Mouse (Mus musculus): ENCODE measurements around the gene Rgs17.

The Rgs17 gene

DNA sequence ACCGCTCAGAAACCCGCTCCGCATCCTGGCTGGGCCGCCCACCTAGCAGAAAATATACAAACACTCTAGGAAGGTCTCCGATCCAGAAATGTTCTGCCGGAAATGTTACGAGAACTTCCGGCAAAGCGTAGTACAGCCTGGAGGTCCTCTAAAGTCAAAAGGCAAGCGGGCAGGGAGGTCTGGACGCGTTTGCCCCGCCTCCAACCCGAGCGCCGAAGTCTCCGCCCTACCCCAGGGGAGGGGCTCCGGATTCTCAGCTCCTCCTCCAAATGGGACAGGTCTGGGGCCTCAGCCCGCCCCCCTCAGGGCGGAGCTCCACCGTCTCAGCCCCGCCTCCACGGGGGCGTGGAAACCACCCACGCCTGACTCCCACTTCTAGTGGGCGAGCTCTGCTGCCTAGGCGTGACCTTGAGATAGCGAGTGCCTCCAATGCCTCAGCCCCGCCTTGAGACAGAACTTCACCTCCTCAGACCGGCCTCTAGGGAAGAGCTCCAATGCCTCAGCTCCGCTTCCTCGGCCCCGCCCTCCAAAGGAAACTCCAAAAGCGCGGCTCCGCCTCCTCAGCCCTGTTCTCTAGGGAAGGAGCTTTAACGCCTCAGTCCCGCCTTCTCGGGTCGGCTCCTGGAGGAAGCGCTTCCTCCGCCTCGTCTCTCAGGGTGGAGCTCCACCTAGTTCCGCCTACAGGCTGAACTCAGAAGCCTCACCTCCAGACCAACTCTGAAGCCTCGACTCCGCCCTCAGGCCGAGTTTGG is 98.3 kb downstream of the Rgs17 start, which contains the start of gene Mtrf1l:
TSS of gene Mtrf1l (minus strand) at position 171 of the 752 bp plus-strand sequence.
- peak; percentile 94 for DNase-seq (ENCODE audit: low read depth)

DNA sequence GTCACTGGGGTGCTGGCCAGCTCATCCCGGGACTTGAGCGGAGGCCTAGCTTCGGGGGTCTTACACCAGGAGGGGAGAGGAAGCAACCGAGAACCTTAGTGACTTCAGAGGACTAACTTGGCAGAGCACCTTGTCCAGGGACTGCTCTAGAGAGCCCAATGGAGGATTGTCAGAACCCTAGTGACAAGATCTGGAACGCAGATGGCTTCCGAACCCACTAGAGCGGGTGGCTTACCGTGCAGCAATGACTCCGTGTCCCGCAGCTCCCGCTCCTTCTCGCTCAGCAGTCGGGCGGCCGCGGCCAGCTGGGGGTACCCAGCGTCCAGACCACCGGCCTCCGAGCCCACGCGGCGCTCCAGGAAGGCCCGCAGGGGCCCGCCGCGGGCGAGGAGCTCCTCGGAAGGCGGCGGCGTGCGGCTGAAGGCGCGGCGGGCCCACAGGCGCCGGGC is 98.9 kb downstream of the Rgs17 start:
- no peak for DNase-seq (ENCODE audit: low read depth)

DNA sequence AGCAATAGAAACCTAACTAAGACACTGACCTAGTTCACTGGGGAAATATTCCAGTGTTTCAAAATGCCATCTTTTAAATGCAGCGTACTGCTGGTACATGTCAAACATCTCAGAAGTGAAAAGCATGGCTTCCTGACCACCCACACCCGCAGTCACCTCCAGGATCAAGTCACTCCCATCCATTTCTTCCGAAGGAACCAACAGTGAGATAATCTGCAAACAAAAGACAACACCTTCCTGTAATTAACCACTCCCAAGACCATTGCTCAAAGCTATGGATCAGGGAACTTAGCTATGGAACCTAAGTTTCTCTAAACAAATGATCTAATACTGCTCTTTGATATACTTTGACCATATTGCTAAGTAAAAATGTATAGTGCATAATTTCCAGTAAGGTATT is 103.4 kb downstream of the Rgs17 start:
- DNase-seq (ENCODE audit: low read depth): no peak

DNA sequence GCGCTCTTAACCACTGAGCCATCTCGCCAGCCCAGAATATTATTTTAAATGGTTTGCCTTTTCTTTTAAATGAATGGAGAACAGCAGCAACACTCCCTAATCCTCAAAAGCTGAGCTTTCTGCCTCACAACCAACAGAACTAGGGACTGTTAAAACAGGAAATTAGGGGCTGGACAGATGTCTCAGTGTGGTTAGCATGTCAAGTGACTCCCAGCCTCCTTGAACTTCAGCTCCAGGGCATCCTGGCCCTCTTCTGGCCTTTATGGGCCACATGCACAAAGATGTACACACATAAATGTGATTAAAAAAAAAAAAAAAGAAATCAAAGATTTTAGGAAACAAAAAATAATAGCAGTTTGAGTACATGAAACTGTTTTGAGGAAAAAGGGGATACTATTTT is 106.2 kb downstream of the Rgs17 start:
- DNase-seq (ENCODE audit: low read depth): no peak

DNA sequence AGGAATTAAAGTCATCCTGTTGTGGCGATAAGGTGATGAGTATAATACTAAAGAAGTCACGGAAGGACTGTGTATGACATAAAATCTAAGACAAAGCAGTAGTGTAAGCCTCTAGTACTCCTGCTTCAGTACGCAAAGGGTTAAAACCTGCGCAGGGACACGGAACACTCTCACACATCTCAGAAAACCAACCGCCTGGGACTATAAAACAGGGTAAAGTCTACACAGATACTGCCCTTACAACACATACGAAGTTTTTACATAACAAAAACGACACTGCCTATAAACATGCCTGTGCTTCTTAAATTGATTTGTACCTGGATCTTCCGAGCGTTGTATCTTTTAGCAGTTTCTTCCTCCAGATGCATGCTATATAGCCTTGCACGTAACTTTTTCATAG is 108.5 kb downstream of the Rgs17 start:
- no peak for DNase-seq (ENCODE audit: low read depth)

DNA sequence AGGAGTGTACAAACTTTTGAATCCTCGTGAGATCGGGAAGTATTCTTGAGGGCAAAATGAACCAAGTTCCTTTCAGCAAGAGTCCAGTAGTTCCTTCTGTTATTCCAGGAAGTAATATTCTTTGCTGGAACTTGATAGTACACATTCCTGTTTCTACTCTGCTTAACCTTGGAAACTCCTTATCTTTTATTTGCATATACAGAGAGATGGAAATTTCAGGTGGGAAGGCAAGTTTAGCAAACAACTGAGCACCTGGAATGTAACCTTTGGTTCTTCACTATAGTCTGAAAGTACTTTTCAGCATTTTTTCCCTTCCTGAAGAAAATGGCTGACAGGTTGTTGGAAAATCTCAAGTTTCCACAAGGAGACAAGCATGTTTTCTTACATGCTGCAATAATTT is 114.5 kb downstream of the Rgs17 start:
- no peak for DNase-seq (ENCODE audit: low read depth)

DNA sequence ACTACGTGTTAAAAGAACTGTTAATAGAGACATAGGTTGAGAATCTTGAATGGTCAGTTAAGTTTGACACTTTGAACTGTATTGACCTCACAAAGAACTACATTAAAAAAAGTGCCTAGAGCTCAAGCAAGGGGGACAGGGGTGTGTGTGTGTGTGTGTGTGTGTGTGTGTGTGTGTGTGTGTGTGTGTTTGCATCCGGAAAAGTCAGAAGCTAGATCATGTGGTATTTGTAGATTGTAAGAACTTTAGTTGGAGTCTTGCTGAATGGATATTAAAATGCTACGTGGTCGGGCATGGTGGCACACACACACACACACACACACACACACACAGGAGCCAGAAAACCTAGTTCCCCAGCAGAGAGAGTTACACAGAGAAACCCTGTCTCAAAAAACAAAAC is 115.2 kb downstream of the Rgs17 start:
- no peak for DNase-seq (ENCODE audit: low read depth)

DNA sequence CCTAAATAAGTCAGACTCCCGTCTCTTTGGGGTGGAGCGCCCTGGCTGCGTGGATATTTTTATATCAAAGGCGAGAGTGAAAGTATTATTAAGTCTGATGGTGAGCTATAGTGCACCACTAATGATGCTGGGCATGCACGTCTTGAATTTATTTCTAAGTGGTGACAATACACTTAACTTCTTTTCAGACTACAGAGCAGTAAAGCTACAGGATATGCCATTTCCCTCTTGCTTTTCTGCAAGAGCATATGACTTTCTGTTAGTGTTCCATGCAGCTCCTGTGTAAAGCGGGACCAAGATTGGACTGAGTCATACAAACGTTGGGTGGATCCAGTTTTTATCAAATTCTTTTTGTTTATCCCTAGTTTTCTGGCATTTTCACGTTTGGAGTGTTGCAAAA is 115.8 kb downstream of the Rgs17 start:
- peak; percentile 19 for DNase-seq (ENCODE audit: low read depth)

DNA sequence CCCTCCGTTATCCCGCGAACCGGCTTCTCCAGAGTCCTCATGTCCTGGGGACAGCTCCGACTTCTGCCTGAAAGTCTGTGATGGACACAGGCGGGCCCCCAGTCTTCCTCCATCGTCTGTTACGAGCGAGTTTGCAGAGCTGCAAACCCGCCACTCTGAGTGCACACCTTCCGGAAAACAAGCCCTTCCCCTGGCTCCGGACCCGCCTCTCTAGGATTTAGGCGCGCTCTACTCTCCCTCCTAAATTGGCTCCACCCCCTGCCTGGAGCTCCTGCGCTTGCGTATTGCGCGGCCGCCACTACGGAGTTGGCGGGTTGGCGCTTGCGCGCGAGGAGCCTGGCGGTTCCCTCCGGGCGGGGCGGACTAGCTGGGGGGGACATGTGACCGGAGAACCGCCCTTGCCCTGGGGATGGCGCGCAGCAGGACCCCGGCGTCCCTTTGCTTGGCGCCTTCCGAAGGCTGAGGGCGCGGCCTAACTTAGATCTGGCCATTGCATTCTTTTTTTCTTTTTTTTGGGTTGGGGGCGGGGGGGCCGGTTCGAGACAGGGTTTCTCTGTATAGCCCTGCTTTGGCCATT is 116.4 kb downstream of the Rgs17 start:
- DNase-seq (ENCODE audit: low read depth): peak; percentile 92

DNA sequence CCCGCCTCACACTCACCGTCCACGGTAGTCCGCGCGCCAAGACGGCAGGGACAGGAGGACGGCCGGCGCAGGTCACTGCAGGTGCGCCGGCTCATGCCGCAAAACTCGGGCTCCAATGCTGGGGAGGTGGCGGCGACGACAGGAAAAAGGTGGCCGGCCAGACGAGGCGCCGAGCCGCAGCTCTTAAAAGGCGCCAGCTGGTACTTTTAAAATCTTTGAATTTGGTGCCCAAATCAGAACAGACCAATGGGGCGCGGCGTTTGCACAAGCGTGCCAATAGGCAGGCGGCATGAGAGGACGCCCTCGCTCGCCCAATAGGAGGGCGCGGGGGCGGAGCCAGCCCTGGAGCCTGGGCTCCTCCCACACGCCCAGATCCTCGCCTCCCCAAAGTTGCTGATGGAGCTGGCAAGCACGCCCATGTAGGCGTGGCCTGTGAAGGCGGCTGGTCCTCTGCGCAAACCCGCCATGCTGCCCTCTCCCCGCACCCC is 116.9 kb downstream of the Rgs17 start, which contains the start of gene Fbxo5:
TSS of gene Fbxo5 (minus strand) at position 358 of the 488 bp plus-strand sequence.
- DNase-seq (ENCODE audit: low read depth): peak; percentile 98

DNA sequence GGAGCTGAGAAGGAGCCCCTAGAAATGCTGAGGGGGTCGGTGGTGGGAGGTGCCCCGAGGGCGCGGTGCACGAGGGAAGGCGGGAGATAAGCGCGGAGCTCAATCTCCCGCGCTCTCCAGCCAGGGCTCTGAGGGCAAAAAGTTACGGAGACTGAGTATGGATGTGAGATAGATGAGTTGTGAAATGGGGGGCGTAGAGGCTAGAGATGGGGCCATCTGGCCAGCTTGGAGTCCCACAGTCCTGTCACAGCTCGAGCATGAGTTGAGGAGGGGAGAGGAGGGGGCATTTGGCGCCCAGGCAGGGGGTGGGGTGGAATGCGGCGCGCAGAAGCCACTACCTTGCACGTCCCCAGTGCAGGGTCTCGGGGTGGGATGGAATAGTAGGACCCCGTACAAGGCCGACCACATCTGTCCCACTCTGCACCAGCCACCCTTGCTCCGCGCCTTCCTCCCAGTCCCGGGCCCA is 117.5 kb downstream of the Rgs17 start:
- DNase-seq (ENCODE audit: low read depth): no peak

DNA sequence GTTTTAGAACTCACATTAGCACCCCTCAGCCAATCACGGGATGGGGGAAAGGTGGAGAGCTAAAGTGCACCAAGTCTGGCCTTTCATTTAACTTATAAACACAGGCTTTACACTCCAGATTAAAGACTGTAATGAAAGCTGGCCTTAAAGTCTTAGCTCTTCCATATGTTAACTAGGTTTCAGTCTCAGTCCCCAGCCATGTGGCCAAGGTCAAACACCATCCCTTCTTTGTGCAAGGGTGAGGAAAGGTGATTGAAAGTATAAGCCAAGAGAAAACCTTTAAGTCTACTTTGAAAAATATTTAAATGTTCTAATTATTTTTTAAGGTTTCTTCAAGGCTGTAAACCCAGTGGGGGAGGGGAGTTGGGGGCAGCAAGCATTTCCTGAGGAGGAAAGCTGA is 118.5 kb downstream of the Rgs17 start:
- no peak for DNase-seq (ENCODE audit: low read depth)

DNA sequence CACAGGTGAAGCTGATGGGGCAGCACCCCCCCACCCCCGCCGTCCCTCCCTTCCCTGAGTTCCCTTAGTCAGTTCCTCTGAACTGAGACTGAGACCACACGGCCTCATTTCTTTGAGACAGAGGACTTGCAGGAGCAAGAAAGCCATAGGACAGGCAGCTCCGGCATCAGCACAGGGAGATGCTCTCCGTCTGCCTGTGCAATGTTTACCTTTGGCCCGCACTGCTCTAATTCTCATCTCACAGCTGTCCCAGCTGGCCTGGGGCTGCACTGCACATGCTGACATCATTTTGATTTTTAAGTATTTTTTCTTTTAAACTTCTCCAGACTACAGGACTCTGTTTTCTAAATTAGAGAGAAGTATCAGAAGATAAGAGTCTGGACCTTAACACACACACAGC is 119.3 kb downstream of the Rgs17 start:
- DNase-seq (ENCODE audit: low read depth): no peak

DNA sequence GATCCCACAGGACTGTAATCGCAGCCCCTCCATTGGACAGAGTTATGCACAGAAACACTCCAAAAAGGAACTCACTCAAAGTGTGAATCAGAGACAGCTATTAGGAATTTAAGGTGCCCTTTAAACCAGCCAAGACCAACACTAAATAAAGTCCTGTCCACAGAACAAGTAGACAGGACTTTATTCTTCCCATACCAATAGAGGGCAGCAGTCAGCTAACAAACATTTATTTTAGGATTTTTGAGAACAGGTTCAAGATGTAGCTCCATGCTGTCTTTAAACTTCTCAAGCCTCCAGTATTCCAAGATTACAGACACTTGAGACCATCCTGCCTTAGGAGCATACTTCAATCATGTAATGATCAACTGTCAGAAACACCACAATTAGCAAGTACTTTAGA is 121.7 kb downstream of the Rgs17 start:
- DNase-seq (ENCODE audit: low read depth): no peak

DNA sequence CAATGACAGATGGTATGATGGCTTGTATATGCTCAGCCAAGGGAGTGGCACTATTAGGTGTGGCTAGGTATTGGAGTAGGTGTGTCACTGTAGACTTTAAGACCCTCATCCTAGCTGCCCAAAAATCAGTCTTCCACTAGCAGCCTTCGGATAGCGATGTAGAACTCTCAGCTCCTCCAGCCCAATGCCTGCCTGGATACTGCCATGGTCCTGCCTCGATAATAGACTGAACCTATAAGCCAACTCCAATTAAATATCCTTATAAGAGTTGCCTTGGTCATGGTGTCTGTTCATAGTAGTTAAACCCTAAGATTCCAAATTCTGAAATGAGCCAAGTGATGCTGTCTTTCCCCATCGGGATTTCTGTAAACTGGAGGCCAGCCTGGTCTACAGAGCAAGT is 124.1 kb downstream of the Rgs17 start:
- no peak for DNase-seq (ENCODE audit: low read depth)

DNA sequence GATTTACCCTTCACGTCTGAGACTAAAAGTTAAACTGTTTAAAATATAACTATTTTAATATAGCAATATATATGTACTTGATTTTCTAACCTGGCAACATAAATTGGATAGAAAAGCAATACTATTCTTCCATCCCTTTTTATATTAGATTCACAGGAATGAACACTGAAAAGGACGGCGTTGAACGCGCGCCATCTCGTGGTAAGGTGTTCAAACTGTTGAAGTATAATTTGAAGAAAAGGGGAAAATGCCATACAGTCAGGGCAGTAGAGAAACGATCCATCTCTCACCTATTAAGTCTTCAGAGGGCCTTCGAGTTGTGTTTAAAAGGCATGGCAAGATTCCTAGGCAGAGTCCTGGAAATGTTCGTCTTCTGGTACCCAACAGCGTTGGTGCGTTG is 131.5 kb downstream of the Rgs17 start:
- DNase-seq (ENCODE audit: low read depth): no peak

DNA sequence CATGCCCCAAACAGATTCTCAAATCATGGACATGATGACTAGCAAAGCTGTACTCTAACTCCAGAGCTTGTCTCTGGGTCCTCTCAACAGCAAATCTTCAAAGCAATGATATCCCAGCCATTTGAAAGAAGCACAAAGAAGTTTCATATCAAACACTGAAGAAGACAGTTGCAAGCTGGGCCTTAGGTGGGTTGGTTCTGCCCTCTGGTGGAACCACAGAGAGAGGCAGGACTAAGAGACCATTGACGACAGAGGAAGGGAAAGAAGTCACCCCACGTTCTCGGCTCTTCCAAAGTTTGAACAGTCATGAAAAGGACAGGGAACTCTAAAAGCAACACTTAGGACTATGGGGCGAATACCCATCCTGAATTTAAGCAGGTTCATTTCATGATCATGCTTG is 135.3 kb downstream of the Rgs17 start:
- DNase-seq (ENCODE audit: low read depth): no peak

Measured in fibroblast of lung, adult 2 months (primary cell).